Mouse (Mus musculus): ENCODE measurements around the gene Dlx2. TPM values are rescaled to one million over a fixed set of nuclear protein-coding genes. Genes with fewer than 3 reads are reported as not detected.
A peak's percentile ranks its signal among the peaks of the same experiment; 100 is the strongest.

The Dlx2 gene
- polyA plus RNA-seq, 1 experiment, result not detected

- Histone ChIP-seq H3K27ac (ENCODE audit: insufficient read depth, low read length) (no peak overlapping the region), H3K4me1 (ENCODE audit: control insufficient read depth, insufficient read depth, insufficient read length) (peaks cover 14% of the 10 kb centered on the region), H3K4me3 (ENCODE audit: extremely low read depth, insufficient read depth, insufficient read length) (no peak overlapping the region; the same call in 1 of the 2 replicates), H3K36me3 (ENCODE audit: control insufficient read depth, insufficient read depth, low read length) (no peaks in the 10 kb centered on the region), H3K27me3 (ENCODE audit: control insufficient read depth, insufficient read depth, low read length) (peaks cover 55% of the 10 kb centered on the region)
- no peak for DNase-seq (ENCODE audit: low read depth in 1 of 2, low spot score in 2 of 2)
- TF ChIP-seq POLR2A (IDR thresholded peaks at IDR 0.05; ENCODE audit: low read depth, low read length), result no peak
- no peak for TF ChIP-seq CTCF (IDR thresholded peaks at IDR 0.05; ENCODE audit: extremely low read depth, insufficient read depth, insufficient read length, insufficient replicate concordance)
- 6% methylated on average over 34 of the region's 34 CpGs for WGBS
Measured at GRCm38 (mm10) chr2:71530391-71531123, 16.0 kb downstream of the Dlx2 start.

GRCm38 (mm10) chr2:71529511-71530351 is 16.8 kb downstream of the Dlx2 start:
- 2% methylated on average over 60 of the region's 60 CpGs for WGBS
- H3K27ac ChIP-seq (ENCODE audit: insufficient read depth, low read length), result no peak overlapping the region
- peak overlapping the region; percentile 44; the same call in 1 of the 2 replicates for H3K4me3 ChIP-seq (ENCODE audit: extremely low read depth, insufficient read depth, insufficient read length)
- H3K27me3 ChIP-seq (ENCODE audit: control insufficient read depth, insufficient read depth, low read length), result peaks cover 54% of the 10 kb centered on the region
- DNase-seq (ENCODE audit: low read depth in 1 of 2, low spot score in 2 of 2), result no peak
- TF ChIP-seq POLR2A (IDR thresholded peaks at IDR 0.05; ENCODE audit: low read depth, low read length) (no peak), CTCF (IDR thresholded peaks at IDR 0.05; ENCODE audit: extremely low read depth, insufficient read depth, insufficient read length, insufficient replicate concordance) (no peak)
- H3K4me1 ChIP-seq (ENCODE audit: control insufficient read depth, insufficient read depth, insufficient read length), result peaks cover 14% of the 10 kb centered on the region
- no peaks in the 10 kb centered on the region for H3K36me3 ChIP-seq (ENCODE audit: control insufficient read depth, insufficient read depth, low read length)

- H3K4me3 ChIP-seq (ENCODE audit: extremely low read depth, insufficient read depth, insufficient read length), result peak overlapping the region; percentile 44; the same call in 1 of the 2 replicates
- DNase-seq (ENCODE audit: low read depth in 1 of 2, low spot score in 2 of 2), result no peak
- no peak for TF ChIP-seq POLR2A (IDR thresholded peaks at IDR 0.05; ENCODE audit: low read depth, low read length)
- TF ChIP-seq CTCF (IDR thresholded peaks at IDR 0.05; ENCODE audit: extremely low read depth, insufficient read depth, insufficient read length, insufficient replicate concordance), result no peak
- 2% methylated on average over 56 of the region's 57 CpGs for WGBS
- H3K4me1 ChIP-seq (ENCODE audit: control insufficient read depth, insufficient read depth, insufficient read length), result peaks cover 14% of the 10 kb centered on the region
- H3K27me3 ChIP-seq (ENCODE audit: control insufficient read depth, insufficient read depth, low read length), result peaks cover 49% of the 10 kb centered on the region
- H3K36me3 ChIP-seq (ENCODE audit: control insufficient read depth, insufficient read depth, low read length), result no peaks in the 10 kb centered on the region
- no peak overlapping the region for H3K27ac ChIP-seq (ENCODE audit: insufficient read depth, low read length)
Measured at GRCm38 (mm10) chr2:71528714-71529510, 17.6 kb downstream of the Dlx2 start.

- DNase-seq (ENCODE audit: low read depth in 1 of 2, low spot score in 2 of 2), result no peak
Measured at GRCm38 (mm10) chr2:71528014-71528713, 18.4 kb downstream of the Dlx2 start, which contains the start of gene Dlx1. Gene Dlx1, plus strand, starts transcription at chr2:71528113.

GRCm38 (mm10) chr2:71527323-71528013 is 19.1 kb downstream of the Dlx2 start:
- no peak for TF ChIP-seq CTCF (IDR thresholded peaks at IDR 0.05; ENCODE audit: extremely low read depth, insufficient read depth, insufficient read length, insufficient replicate concordance)
- TF ChIP-seq POLR2A (IDR thresholded peaks at IDR 0.05; ENCODE audit: low read depth, low read length), result no peak
- WGBS, result 13% methylated on average over 24 of the region's 24 CpGs
- Histone ChIP-seq H3K4me1 (ENCODE audit: control insufficient read depth, insufficient read depth, insufficient read length) (peaks cover 14% of the 10 kb centered on the region), H3K27me3 (ENCODE audit: control insufficient read depth, insufficient read depth, low read length) (peaks cover 43% of the 10 kb centered on the region), H3K27ac (ENCODE audit: insufficient read depth, low read length) (no peak overlapping the region), H3K36me3 (ENCODE audit: control insufficient read depth, insufficient read depth, low read length) (no peaks in the 10 kb centered on the region), H3K4me3 (ENCODE audit: extremely low read depth, insufficient read depth, insufficient read length) (no peak overlapping the region)
- no peak for DNase-seq (ENCODE audit: low read depth in 1 of 2, low spot score in 2 of 2)

More at GRCm38 (mm10) chr2:71528014-71528713, 18.4 kb downstream of the Dlx2 start, which contains the start of gene Dlx1:
- H3K27ac ChIP-seq (ENCODE audit: insufficient read depth, low read length), result no peak within 1 kb of the TSS
- no peak for TF ChIP-seq CTCF (IDR thresholded peaks at IDR 0.05; ENCODE audit: extremely low read depth, insufficient read depth, insufficient read length, insufficient replicate concordance)
- TF ChIP-seq POLR2A (IDR thresholded peaks at IDR 0.05; ENCODE audit: low read depth, low read length), result no peak
- WGBS, result 7% methylated on average over 26 of the region's 26 CpGs
- H3K4me3 ChIP-seq (ENCODE audit: extremely low read depth, insufficient read depth, insufficient read length), result peak within 1 kb of the TSS; percentile 5; the same call in 1 of the 2 replicates
- H3K36me3 ChIP-seq (ENCODE audit: control insufficient read depth, insufficient read depth, low read length), result no peaks in the 10 kb centered on the region
- peaks cover 14% of the 10 kb centered on the region for H3K4me1 ChIP-seq (ENCODE audit: control insufficient read depth, insufficient read depth, insufficient read length)
- H3K27me3 ChIP-seq (ENCODE audit: control insufficient read depth, insufficient read depth, low read length), result peaks cover 47% of the 10 kb centered on the region
